Mouse (Mus musculus): ENCODE results near the gene Mmp8.

Mmp8 gene

GRCm38 (mm10) chr9:7558221-7559017, at the start of gene Mmp8:
Gene Mmp8 (plus strand): TSS chr9:7558456.
- DNase-seq (ENCODE audit: low spot score in 2 of 2) = no peak

- no peak for DNase-seq (ENCODE audit: low spot score in 2 of 2)
Measured at GRCm38 (mm10) chr9:7509619-7510233, 48.5 kb upstream of the Mmp8 start.

DNA sequence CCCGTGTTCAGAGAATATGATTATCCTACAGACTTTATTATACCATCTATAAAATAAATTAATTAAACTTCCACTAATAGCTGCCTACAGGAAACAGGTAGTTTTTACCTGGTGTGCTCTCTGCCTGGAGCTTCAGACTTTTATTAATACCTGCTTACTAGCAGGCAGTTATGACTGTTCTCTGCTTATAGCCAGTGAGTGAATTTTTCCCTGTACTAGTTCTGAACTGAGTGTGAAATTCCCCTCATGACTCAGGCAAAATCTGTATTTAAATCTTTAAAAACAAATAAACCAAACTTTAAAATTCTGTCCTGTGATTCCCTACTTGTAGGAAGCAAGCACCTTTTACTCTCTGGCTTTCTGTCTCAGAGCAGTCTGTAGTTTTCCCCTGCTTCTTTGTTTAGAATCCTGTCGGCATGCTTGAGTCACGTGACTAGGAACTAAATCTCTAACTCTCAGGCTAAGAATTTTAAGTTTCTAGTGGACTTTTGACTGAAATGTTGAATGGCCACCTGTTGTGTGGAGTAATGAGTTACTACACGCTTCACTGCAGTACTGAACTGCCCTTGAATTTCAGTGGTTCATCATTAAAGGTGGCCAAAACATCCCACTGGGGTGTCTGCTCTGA, 40.2 kb upstream of the Mmp8 start:
- DNase-seq (ENCODE audit: low spot score in 2 of 2) = no peak

DNA sequence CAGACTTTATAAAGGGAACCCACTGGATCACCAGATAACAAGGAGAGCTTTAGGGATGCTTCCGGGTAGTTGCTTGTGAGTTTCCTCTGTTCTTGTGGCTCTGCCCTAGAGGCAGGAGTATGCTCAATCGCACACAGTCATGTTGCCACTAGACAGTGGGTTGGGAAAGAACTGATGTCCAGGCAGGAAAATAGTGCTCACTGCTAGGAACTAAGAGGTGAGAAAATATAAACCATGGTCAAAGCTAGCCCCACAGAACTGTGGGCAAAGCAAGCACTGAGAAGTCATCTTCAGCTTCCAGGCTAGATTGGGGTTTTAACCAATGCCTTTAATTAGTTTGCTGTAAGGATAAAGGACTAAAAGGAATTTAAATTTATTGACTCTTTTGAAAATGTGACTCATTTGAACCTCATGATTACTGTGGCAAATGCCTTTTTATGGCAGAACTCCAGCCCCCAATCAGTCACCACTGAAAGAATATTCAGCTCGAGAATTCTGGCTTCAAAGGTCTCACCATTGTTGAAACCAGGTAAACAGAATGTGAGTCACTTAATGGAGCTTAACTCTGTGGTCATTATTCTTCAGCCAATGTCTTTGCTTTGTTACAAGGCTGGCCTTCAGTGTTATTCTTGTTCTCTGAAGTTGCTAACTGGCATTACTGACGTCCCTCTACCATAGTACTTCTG, 31.9 kb upstream of the Mmp8 start:
- no peak for DNase-seq (ENCODE audit: low spot score in 2 of 2)

DNA sequence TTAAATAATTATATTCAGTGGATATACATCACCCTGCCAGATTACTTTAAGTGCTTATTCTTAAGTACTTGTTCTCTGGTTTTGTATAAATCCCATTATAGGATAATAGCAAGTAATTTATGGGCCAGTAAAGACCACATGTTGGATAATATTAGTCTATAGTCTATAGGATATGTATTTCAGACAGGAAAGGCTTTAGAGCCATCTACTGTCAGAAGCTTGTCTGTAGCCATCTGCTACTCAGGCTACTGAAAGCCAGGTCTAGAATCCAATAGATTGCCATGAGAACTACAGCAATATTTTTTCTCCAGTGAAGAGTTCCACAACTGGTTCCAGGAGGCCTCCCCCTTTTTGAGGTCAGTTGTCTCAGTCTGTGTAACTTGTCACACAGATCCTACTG, 15.5 kb upstream of the Mmp8 start:
- DNase-seq (ENCODE audit: low spot score in 2 of 2) = no peak

- DNase-seq (ENCODE audit: low spot score in 2 of 2) = no peak
Measured at GRCm38 (mm10) chr9:7544923-7545457, 13.3 kb upstream of the Mmp8 start.

GRCm38 (mm10) chr9:7545471-7545870, 12.8 kb upstream of the Mmp8 start:
- no peak for DNase-seq (ENCODE audit: low spot score in 2 of 2)

DNA sequence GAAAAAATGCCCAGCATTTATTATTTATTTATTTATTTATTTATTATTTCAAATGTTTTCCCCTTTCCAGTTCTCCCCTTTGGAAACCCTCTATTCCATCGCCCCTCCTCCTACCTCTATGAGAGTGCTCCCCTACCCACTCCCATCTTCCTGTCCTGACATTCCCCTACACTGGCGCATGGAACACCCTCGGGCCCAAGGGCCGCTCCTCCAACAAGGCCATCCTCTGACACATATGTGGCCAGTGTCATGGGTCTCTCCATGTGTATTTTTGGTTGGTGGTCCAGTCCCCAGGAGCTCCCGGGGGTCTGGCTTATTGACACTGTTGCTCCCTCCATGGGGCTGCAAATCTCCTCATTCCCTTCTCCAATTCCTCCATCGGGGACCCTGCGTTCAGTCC, 12.3 kb upstream of the Mmp8 start:
- DNase-seq (ENCODE audit: low spot score in 2 of 2) = no peak

DNA sequence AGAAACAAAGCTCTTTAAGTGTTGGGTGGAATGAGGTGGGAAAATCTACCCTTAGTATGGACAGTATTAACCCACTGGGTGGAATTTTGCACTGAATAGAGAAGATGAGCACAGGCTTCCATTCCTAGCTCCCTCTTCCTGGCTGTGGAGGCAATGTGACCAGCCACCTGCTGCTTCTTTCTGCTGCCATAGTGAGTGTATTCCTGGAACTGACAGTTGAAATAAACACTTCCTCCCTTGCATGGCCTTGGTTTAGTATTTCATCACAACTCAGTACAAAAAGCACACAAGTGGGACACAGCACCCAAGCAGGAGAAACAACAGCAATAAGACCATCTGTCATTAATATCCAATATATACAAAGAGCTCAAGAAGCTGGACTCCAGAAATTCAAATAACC, 6.3 kb upstream of the Mmp8 start:
- DNase-seq (ENCODE audit: low spot score in 2 of 2) = no peak

GRCm38 (mm10) chr9:7553536-7553935, 4.7 kb upstream of the Mmp8 start:
- DNase-seq (ENCODE audit: low spot score in 2 of 2) = no peak

DNA sequence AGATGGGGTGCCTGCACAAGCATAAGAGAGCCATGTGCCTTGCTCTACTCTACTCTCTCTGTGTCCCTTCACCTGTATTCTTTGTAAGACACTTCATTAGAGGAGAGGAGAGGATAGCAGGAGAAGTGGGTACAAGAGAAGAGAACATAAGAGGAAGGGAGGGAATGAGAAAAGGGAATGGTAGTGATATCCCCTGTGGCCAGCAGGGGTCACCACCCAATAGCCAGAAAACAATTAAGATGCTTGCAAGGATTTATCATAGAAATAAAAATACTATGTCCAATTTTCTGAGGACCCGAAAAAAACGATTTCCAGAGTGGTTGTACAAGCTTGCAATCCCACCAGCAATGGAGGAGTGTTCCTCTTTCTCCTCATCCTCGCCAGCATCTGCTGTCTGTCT, 3.9 kb upstream of the Mmp8 start:
- DNase-seq (ENCODE audit: low spot score in 2 of 2) = peak in 1 of 2 experiments; percentile 39

- DNase-seq (ENCODE audit: low spot score in 2 of 2) = no peak
Measured at GRCm38 (mm10) chr9:7560026-7560425, 1.8 kb downstream of the Mmp8 start.

GRCm38 (mm10) chr9:7567376-7567775, 9.1 kb downstream of the Mmp8 start:
- no peak for DNase-seq (ENCODE audit: low spot score in 2 of 2)

- DNase-seq (ENCODE audit: low spot score in 2 of 2) = no peak
Measured at GRCm38 (mm10) chr9:7567923-7568322, 9.7 kb downstream of the Mmp8 start.

- no peak for DNase-seq (ENCODE audit: low spot score in 2 of 2)
Measured at GRCm38 (mm10) chr9:7570485-7570884, 12.2 kb downstream of the Mmp8 start.

DNA sequence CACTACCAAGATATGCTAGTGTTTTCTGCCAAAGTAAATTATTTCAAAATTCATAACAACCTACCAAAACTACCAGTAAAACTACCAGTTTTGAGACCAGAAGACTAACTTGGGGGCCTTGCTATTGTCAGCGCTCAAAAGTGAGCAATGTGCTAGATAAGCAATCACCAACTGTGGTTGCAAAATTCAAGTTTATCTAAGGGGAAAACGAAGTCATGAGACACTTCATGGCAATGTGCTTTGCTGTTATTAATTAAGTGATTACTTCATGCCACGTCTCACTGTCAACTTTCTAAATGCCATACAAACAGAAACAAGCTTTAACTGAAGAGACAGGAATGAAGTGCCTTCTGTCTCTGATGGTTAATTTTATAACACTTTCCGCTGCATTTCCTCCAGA, 12.9 kb downstream of the Mmp8 start, which contains the start of gene Mmp27:
Gene Mmp27, plus strand, starts transcription at position 235 of the 400 bp plus-strand sequence.
- DNase-seq (ENCODE audit: low spot score in 2 of 2) = no peak

- no peak for DNase-seq (ENCODE audit: low spot score in 2 of 2)
Measured at GRCm38 (mm10) chr9:7572188-7572587, 13.9 kb downstream of the Mmp8 start.

DNA sequence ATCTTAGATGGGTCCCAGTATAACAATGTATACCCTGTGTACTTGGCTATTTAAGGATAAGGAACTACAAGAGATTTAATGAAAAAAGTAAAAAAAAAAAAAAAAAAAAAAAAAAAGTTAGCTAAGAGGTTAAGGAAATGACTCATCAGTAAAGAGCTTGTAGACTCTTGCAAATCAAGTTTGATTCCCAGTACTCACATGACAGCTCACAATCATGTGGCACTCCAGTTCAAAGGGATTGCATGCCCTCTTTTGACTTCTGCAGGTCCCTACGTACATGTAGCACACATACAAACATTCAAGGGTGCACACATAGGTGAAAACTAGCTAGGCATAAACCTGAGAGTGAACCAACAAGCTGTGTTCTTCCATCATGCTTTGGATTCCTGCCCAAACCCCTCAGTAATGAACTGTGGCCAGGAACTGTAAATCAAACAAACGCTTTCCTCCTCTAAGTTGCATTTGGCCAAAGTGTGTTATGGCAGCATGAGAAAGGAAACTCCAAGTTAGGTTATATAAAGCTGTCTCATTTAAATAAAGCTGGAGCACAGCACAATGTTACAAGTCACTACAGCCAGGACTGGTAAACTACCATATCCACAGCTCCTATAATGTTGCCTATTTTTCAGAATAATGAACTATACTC, 14.5 kb downstream of the Mmp8 start:
- DNase-seq (ENCODE audit: low spot score in 2 of 2) = no peak

DNA sequence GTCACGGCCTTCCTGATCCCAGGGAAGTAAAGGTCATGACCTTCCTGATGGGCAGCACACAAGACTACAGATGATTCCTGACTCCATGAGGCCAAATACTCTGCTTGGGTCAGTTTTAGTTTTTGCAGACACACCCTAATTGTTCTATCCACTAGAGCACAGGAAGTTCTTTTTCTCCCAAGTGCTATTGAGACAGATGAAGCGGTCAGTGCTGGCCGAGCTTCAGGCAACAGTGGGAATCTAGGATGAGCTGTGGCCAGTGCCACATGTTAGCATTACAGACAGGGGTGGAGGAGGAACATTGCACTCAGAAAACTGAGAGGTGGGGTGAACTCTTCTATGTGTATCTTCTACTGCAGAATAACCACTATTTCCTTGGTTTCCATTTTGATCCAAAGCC, 17.3 kb downstream of the Mmp8 start:
- no peak for DNase-seq (ENCODE audit: low spot score in 2 of 2)

DNA sequence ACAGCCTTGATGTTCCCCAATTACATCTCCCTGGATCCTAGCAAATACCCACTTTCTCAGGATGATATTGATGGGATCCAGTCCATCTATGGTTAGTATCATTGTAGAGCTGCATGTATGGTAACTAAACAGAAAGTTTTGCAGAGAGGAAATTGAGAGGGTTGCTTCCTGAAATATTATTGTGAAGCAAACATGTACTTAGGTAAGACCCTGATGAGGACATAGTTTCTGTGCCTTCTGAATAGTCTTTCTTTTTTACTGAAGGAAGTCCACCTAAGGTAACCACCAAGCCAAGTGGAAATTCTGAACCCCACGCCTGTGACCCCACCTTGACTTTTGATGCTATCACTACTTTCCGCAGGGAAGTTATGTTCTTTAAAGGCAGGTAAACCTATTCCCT, 19.1 kb downstream of the Mmp8 start:
- no peak for DNase-seq (ENCODE audit: low spot score in 2 of 2)

DNA sequence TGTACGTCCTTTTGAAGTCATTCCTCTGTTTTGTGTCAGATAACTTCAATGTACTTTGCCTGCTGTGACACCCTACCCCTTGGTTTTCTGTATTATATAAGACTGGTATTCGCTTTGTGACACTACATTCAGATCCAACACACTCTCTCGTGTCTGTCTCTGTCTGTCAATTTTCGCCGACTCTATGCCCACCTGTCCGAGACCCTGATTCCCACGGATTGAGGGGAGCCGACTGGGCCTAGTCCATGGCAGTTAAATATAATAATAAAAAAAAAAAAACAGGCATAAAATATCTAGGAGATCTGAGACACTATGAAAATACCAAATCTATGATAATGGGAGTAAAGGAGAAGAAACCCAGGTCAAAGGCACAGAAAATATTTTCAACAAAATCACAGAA, 31.8 kb downstream of the Mmp8 start:
- DNase-seq (ENCODE audit: low spot score in 2 of 2) = no peak

Measured in spleen, postnatal 10 days (tissue).